Comparison of ENCODE assay signal across 25 mouse cellular contexts in the genomic region with DNA sequence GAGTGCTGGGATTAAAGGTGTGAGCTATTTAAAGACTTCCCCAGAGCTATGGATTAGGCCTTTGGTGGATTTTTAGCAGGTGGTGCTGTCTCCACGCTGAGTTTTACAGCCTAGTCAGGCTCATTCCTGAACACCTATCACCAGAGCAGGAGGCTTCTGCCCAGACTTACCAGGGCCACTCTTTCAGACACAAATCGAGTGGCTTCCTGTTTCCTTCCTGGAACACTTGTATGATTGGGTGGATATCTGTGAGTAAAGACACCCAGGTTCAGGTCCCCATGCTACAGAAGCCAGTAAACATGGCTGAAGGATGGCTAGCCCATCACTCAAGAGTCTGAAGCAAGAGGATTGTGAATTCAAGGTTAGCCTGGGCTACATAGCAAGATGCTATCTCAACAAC. TPM values are rescaled to one million over a fixed set of nuclear protein-coding genes. Genes with fewer than 3 reads are reported as not detected.
"Had no signal": no experiment of that assay in that cellular context is flagged by ENCODE, and none has a peak within 500 bp of the region (broad histone marks: within the 10 kb centered on the region; RNA-seq: fewer than 3 reads in every experiment).

No protein-coding gene starts in this region.

- H3K4me2 ChIP-seq: kidney, embryonic 15.5 days; limb, embryonic 13.5 days; liver, embryonic 13.5 days; lung, embryonic 14.5 days; midbrain, embryonic 13.5 days; neural tube, embryonic 13.5 days had no signal

- ATAC-seq: lung, postnatal 0 days; midbrain, embryonic 13.5 days; midbrain, embryonic 16.5 days had no signal

- H3K9me3 ChIP-seq: kidney, embryonic 15.5 days; limb, embryonic 10.5 days; limb, embryonic 13.5 days; liver, embryonic 13.5 days; midbrain, embryonic 10.5 days; midbrain, embryonic 13.5 days; neural tube, embryonic 13.5 days had no signal

- H3K9ac ChIP-seq: kidney, embryonic 15.5 days; limb, embryonic 13.5 days; liver, embryonic 13.5 days; lung, embryonic 14.5 days; midbrain, embryonic 13.5 days; neural tube, embryonic 13.5 days had no signal

- DNase-seq: kidney, adult 11 months; kidney, adult 8-10 months; kidney, postnatal 10 days; kidney, postnatal 36 days; liver, embryonic 13.5 days; lung, embryonic 14.5 days; retina, postnatal 1 day; right cerebral cortex, postnatal 25 days; spleen, adult 18-20 months; thymus, postnatal 25 days had no signal

- H3K4me1 ChIP-seq: limb, embryonic 13.5 days; midbrain, embryonic 10.5 days; midbrain, embryonic 13.5 days; neural tube, embryonic 13.5 days had no signal

- H3K4me3 ChIP-seq: kidney, embryonic 15.5 days; limb, embryonic 10.5 days; limb, embryonic 13.5 days; liver, embryonic 13.5 days; midbrain, embryonic 10.5 days; midbrain, embryonic 13.5 days; neural tube, embryonic 13.5 days had no signal

- H3K27me3 ChIP-seq: kidney, embryonic 15.5 days; limb, embryonic 13.5 days; liver, embryonic 13.5 days; midbrain, embryonic 13.5 days; neural tube, embryonic 13.5 days had no signal

- H3K27ac ChIP-seq: kidney, embryonic 15.5 days; limb, embryonic 10.5 days; limb, embryonic 13.5 days; macrophage; midbrain, embryonic 10.5 days; midbrain, embryonic 13.5 days; neural tube, embryonic 13.5 days had no signal

- H3K36me3 ChIP-seq: kidney, embryonic 15.5 days; limb, embryonic 10.5 days; limb, embryonic 13.5 days; liver, embryonic 13.5 days; midbrain, embryonic 10.5 days; midbrain, embryonic 13.5 days; neural tube, embryonic 13.5 days had no signal

RNA-seq across cellular contexts. Expression of a gene that starts 4.1 kb away (rescaled TPM):
- total RNA-seq: layer of hippocampus, adult 8-10 months; layer of hippocampus, postnatal 10 days; left cerebral cortex, adult 8-10 months; left cerebral cortex, postnatal 14 days; neutrophil, adult 5-6 weeks had no signal
- polyA plus RNA-seq: kidney, embryonic 15.5 days; limb, embryonic 10.5 days; limb, embryonic 13.5 days; liver, embryonic 13.5 days; lung, embryonic 14.5 days; macrophage; midbrain, embryonic 10.5 days; midbrain, embryonic 13.5 days; midbrain, embryonic 16.5 days; neural tube, embryonic 13.5 days; stomach, embryonic 14.5 days had no signal

RNA-seq across cellular contexts. Expression of a gene that starts 39.0 kb away (rescaled TPM):
- polyA plus RNA-seq: macrophage had no signal

RNA-seq across cellular contexts. Expression of a gene that starts 54.6 kb away (rescaled TPM):
- polyA plus RNA-seq: lung, embryonic 14.5 days; midbrain, embryonic 16.5 days had no signal
